Mouse (Mus musculus) R1 (cell line): ENCODE measurements around the gene Faf1.

Experiments
- DNase-seq: peaks from one replicate; pipeline ENCODE4 v3.0.0-alpha.2; 2018; ENCODE audit warnings: low read depth, low spot score

Faf1 gene

GRCm38 (mm10) chr4:109978858-109979340 is 302.5 kb downstream of the Faf1 start:
- DNase-seq, result no peak

DNA sequence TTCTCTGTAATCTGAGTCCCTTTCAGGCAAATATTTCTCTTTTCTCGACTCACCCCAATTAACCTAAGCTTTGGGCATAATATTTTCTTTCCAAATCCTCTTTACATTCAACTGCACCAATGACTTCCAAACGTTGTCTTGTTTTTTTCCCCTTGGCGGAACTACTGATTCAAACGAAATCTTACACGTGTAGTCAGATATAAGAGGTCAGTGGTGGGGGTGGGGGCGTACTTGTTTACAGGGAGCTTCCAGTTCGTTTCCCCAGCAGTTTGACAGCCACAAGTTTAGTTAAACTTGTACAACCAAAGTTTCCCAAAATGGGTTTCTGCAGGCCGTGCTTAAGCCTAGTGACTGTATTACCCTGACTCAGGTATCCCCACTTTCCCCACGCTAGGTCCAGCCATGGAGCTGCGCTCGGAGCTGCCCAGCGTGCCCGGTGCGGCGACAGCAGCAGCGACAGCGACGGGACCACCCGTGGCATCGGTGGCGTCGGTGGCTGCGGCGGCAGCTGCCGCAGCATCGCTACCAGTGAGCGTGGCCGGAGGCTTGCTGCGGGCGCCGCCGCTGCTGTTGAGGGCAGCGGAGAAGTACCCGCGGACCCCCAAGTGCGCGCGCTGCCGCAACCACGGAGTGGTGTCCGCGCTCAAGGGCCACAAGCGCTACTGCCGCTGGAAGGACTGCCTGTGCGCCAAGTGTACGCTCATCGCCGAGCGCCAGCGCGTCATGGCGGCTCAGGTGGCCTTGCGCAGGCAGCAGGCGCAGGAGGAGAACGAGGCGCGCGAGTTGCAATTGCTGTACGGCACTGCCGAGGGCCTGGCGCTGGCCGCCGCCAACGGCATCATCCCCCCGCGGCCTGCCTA is 303.3 kb downstream of the Faf1 start:
- DNase-seq, result peak; percentile 63

GRCm38 (mm10) chr4:109980321-109981082 is 304.1 kb downstream of the Faf1 start:
- peak; percentile 54 for DNase-seq

DNA sequence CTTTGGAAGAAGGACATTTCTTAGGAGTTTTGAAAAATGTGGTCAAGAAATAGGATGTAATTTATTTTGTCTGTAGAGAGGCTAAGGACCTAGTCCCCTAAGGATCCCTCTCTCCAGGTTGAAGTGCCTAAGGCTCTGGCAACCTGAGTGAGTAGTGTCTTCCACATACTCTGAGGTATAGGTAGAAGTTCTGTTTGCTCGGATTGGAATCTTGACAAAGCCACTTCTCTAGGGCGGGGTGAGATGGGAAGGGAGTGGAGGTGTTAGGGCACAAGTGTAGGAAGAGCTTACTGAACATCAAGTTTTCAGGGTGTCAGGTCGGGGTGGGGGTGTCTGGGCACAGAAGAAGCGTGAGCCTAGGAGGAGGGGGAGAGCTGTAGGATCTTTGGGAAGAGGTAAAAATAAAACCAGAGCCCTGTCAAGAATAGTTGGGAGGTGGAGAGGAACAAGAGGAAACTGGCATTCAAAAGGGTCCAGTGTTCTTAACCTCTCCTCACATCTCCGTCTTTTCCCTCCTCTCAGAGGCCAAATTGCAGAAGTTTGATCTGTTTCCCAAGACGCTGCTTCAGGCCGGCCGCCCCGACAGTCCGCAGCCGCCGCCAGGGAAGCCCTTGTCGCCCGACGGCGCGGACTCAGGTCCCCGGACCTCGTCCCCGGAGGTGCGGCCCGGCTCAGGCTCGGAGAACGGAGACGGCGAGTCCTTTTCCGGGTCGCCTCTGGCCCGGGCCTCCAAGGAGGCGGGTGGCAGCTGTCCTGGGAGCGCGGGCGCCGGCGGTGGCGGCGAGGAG is 304.9 kb downstream of the Faf1 start:
- peak; percentile 34 for DNase-seq

DNA sequence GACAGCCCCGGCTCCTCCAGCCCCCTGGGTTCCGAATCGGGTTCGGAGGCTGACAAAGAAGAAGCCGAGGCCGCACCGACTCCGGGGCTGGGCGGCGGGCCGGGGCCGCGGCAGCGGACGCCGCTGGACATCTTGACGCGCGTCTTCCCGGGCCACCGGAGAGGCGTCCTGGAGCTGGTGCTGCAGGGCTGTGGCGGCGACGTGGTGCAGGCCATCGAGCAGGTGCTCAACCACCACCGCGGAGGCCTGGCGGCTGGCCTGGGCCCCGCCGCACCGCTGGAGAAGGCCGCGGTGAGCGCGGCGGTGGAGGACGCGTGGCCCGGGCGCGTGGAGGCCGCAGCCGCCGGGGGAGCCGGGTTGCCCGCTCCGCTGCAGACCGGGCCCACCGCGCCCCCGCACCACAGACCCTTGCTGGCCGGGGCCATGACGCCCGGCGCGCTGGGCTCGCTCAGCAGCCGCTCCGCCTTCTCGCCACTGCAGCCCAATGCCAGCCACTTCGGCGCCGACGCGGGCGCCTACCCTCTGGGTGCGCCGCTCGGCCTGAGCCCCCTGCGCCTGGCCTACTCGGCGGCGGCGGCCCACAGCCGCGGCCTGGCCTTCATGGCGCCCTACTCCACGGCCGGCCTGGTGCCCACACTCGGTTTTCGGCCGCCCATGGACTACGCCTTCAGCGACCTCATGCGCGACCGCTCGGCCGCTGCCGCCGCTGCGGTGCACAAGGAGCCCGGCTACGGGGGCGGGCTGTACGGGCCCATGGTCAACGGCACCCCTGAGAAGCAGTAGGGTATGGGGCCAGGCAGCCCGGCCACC is 305.7 kb downstream of the Faf1 start:
- no peak for DNase-seq

- no peak for DNase-seq
These were observed 306.4 kb downstream of the Faf1 start for GRCm38 (mm10) chr4:109982681-109983265.

- DNase-seq, result no peak
These were observed 307.1 kb downstream of the Faf1 start for GRCm38 (mm10) chr4:109983281-109984001.

- DNase-seq, result no peak
These were observed 307.6 kb downstream of the Faf1 start for GRCm38 (mm10) chr4:109984011-109984411.

DNA sequence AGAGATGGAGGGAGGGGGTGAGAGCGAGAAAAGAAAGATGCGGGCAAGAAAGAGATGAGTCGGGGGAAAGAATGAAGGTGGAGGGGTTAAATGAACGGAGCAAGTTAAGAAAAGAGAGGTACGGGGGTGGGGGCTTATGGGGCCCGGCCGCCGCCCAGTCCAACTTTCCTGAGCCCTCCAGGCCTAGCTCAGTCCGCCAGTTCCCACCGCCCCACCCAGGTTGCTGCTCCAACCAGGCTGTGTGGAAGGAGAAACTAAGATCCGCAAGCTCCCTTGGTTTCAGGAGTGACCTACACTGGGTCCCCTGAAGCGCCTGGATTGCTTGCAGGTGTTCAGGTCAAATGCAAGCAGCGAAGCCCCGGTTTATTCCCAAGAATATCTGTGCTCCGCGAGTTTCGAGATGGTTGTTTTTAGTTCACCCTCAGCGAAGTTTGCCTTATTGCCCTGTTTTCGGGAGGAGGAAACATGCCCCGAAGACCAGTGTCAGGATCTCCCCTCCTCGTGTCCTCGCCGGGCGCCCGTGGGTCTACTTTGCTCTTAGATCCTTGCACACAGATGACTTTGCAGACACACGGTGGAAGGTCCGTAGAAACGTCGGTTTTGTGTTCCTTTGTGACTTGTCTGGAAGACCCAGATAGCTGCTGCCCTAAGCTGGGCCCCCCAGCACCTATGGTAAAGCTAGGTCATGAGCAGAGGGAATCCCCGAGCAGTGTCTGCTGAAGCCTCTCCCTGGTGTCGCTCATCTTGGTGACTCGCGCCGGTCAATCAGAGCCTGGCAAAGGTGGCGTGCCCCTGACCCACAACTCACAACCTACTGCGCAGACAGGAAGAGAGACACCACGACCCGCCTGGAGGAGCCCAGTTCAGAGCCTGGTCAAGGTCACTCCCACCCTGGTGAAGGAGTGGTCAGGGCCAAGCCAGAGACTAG is 308.4 kb downstream of the Faf1 start:
- no peak for DNase-seq

DNA sequence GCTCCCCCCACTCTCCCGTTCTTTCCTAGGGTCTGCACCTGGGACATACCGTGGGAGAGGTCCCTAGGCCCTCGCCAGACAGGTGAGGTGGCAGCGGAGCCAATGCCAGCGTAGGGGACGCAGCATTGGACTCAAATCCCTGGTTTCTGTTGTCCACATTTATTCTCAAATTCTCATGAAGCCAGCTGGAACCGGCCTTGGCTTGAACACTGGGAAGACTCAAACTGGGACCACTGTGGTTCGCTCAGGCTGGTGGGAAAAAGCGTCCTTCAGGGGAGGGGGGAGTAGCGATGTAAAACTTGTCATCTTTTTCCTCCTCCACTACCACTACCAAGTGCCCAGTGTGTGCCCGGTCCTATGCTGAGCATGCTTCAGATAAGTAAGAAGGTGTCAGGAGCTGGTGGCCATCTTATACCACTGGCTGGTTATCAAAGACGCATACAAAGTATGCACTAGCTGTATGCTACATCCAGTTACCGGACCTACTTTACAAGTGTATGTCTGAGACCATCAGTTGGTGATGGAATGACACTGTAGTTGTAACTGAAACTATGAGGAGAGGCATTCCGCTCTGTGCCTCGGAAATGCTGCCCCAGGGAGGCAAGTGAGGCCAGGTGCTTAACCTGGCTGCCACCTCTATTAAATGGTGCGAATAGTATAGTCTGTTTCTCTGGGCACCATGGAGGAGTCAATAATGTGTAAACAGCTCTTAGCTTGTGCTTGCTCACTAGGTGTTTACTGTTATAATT is 309.2 kb downstream of the Faf1 start:
- DNase-seq, result no peak

DNA sequence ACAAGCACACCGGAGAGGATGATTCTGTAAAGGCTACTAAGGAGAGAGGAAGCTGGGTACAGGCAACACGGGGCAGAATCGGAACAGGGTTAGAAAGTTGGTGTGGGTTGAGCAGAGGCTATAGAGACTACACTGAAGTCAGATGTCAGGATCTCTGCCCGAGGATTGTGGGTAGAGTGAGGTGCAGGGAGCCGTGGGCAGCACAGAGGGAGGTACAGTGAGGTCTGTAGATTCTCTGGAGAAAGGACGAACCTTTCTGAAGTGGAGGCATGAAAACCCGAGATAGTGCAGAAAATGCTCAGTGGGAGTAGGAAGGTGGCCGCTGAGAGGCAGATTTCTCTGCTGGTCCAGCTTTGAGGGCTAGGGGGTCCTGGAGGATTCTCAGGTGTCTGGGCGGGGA is 309.9 kb downstream of the Faf1 start:
- DNase-seq, result no peak

DNA sequence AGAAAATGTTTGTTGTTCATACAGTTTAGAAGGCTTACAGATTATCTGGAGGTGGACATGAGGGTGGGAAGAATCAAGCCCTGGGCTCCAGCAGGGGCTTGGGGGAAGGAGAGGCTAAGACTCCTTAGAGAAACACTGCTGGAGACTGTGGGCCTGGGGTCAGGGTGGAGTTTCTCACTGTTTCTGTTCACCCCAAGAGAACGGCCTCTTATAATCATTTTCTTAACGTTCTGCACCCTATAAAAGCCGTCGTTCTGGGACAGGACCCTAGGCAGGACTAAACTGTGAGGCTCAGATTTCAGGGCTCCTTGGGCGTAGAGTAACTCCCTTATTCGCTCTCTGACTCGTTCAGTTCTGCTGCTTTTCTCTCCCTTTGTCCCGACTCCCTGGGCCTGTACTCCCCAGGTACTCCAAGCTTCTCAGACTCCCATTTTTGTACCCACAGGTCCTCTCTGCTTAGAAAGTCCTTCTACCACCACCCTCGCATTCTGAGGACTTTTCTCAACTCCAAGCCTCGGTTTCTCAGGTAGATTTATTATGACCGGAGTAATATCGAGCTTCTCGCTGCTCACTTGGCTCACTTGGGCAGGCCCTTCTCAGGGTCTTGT is 310.5 kb downstream of the Faf1 start:
- no peak for DNase-seq

GRCm38 (mm10) chr4:109987560-109988362 is 311.4 kb downstream of the Faf1 start:
- no peak for DNase-seq

DNA sequence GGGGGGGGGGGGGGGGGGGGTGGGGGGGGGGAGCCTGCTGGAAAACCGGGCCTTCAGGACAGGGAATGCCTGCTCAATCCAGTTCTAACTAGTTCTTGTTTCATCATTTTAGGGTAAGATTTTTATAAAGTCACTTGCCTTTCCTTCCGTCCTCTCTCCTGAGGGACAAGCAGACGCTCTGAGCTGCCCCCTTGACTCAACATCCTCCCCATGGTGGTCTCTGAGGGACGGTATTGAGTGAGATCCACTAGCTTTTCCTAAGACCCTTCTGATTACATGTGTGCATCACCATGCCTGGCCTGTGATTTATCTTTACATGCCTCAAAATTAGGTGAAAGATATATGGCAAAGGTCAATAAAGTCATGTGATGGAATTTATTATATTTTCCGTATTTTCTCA is 312.0 kb downstream of the Faf1 start:
- DNase-seq, result no peak

GRCm38 (mm10) chr4:109989213-109989612 is 312.8 kb downstream of the Faf1 start:
- DNase-seq, result no peak

GRCm38 (mm10) chr4:110006044-110006443 is 329.7 kb downstream of the Faf1 start:
- no peak for DNase-seq
